Mouse (Mus musculus) spleen, adult 2 months (tissue): ENCODE measurements around the gene Slc9a3r2.

Experiments
- CTCF ChIP-seq: fragments of 200-500 bp; IDR thresholded peaks from 2 replicates; pipeline ENCODE4 v1.5.1; 2011; ENCODE audit warnings: mild to moderate bottlenecking, inconsistent platforms; ENCODE audit not compliant: insufficient read depth, insufficient read length, insufficient replicate concordance; ENCODE audit errors: extremely low read depth
- POLR2A ChIP-seq: fragments of 200-500 bp; IDR thresholded peaks from 2 replicates; pipeline ENCODE4 v1.6.1; 2011; ENCODE audit warnings: low read depth, low read length, inconsistent platforms

GRCm38 (mm10) chr17:24591695-24592094 is 58.4 kb downstream of the Slc9a3r2 start:
- TF ChIP-seq CTCF (no peak), POLR2A (no peak)
